Mouse (Mus musculus) neutrophil, adult 5-6 weeks (primary cell): ENCODE measurements around the gene Psat1. TPM values are rescaled to one million over a fixed set of nuclear protein-coding genes. Genes with fewer than 3 reads are reported as not detected.

Experiments used
- ATAC-seq: fragments of 151-379, 151-347 bp; 2 replicates; pipeline ENCODE4 v1.8.0; 2017; ENCODE audit warnings: mild to moderate bottlenecking, moderate TSS enrichment; ENCODE audit not compliant: insufficient number of reproducible peaks, poor library complexity, low FRiP score, severe bottlenecking; ENCODE audit errors: extremely low read depth
- total RNA-seq: library from RNA; stranded (forward); fragments of 200-1000 nt; gene quantifications from 2 replicates; pipeline ENCODE4 v1.2.3, GENCODE M21; 2017

Gene Psat1
- total RNA-seq, result 3.5 and 4.8 TPM in 2 replicates

- ATAC-seq, result no peak
Observed at GRCm38 (mm10) chr19:15947237-15947636, at the start of gene Psat1. TSS of gene Psat1 (minus strand) at chr19:15947337.

GRCm38 (mm10) chr19:15990102-15990501, 43.0 kb upstream of the Psat1 start:
- ATAC-seq, result no peak

- no peak for ATAC-seq
Observed at GRCm38 (mm10) chr19:15985172-15985713, 38.1 kb upstream of the Psat1 start.

- peak; percentile 88 for ATAC-seq
Observed at GRCm38 (mm10) chr19:15984449-15985171, 37.5 kb upstream of the Psat1 start, which contains the start of gene Cep78. TSS of gene Cep78 (minus strand) at chr19:15984989.

- ATAC-seq, result no peak
Observed at GRCm38 (mm10) chr19:15983739-15984344, 36.7 kb upstream of the Psat1 start.

GRCm38 (mm10) chr19:15982926-15983738, 36.0 kb upstream of the Psat1 start:
- no peak for ATAC-seq

- ATAC-seq, result peak; percentile 70
Observed at GRCm38 (mm10) chr19:15981861-15982260, 34.7 kb upstream of the Psat1 start.

- no peak for ATAC-seq
Observed at GRCm38 (mm10) chr19:15973365-15973764, 26.2 kb upstream of the Psat1 start.

- ATAC-seq, result peak; percentile 74; the same call in 1 of the 2 replicates
Observed at GRCm38 (mm10) chr19:15965082-15965481, 17.9 kb upstream of the Psat1 start.

GRCm38 (mm10) chr19:15964533-15964932, 17.4 kb upstream of the Psat1 start:
- ATAC-seq, result no peak

- no peak for ATAC-seq
Observed at GRCm38 (mm10) chr19:15963011-15963695, 16.0 kb upstream of the Psat1 start.

GRCm38 (mm10) chr19:15962313-15962712, 15.2 kb upstream of the Psat1 start:
- ATAC-seq, result no peak

- ATAC-seq, result no peak
Observed at GRCm38 (mm10) chr19:15950225-15950624, 3.1 kb upstream of the Psat1 start.

- ATAC-seq, result no peak
Observed at GRCm38 (mm10) chr19:15948867-15949266, 1.7 kb upstream of the Psat1 start.

- ATAC-seq, result no peak
Observed at GRCm38 (mm10) chr19:15948426-15948825, 1.3 kb upstream of the Psat1 start.

GRCm38 (mm10) chr19:15946663-15947062, 474 bp downstream of the Psat1 start:
- ATAC-seq, result no peak

- no peak for ATAC-seq
Observed at GRCm38 (mm10) chr19:15943117-15943423, 4.1 kb downstream of the Psat1 start.

- ATAC-seq, result no peak
Observed at GRCm38 (mm10) chr19:15942421-15943116, 4.6 kb downstream of the Psat1 start.
